Mouse (Mus musculus) small intestine, adult 10 weeks (tissue): ENCODE results near the gene Mrpl11. TPM values are rescaled to one million over a fixed set of nuclear protein-coding genes. Genes with fewer than 3 reads are reported as not detected.

Source experiments
- polyA plus RNA-seq: library from polyadenylated mRNA; stranded (reverse); fragments of 350-450 nt; fragmentation: Illumina TruSeq; extraction: RNeasy Lipid Tissue Mini Kit (QIAGEN cat#74804); gene quantifications from one replicate; pipeline ENCODE4 v1.2.3, GENCODE M21; 2014; ENCODE audit warnings: low replicate concordance

The Mrpl11 gene
- polyA plus RNA-seq = 11.4 TPM

GRCm38 (mm10) chr19:4961928-4962601 is at the start of gene Mrpl11:
Mrpl11 (plus strand) TSS chr19:4962147.

GRCm38 (mm10) chr19:4927904-4928531 is 33.9 kb upstream of the Mrpl11 start, which contains the start of gene Dpp3:
Dpp3 (minus strand) TSS chr19:4928287.

GRCm38 (mm10) chr19:4942551-4943252 is 19.2 kb upstream of the Mrpl11 start, which contains the start of gene Peli3:
Peli3 (minus strand) TSS chr19:4943127.

GRCm38 (mm10) chr19:4990256-4990625 is 28.3 kb downstream of the Mrpl11 start, which contains the start of gene Npas4:
Npas4 (minus strand) TSS chr19:4990316.

Other genes starting within 250 kb of the Mrpl11 start
- 6.2 TPM for gene Rbm4b, start 205.7 kb upstream of the Mrpl11 start, polyA plus RNA-seq
- gene Rbm4, start 168.2 kb upstream of the Mrpl11 start, polyA plus RNA-seq = 11.8 TPM
- 6.5 TPM for gene Gm21992, start 150.5 kb upstream of the Mrpl11 start, polyA plus RNA-seq
- 6.1 TPM for gene Rbm14, start 150.5 kb upstream of the Mrpl11 start, polyA plus RNA-seq
- 0.74 TPM for gene Ccs, start 122.8 kb upstream of the Mrpl11 start, polyA plus RNA-seq
- gene Ccdc87, start 122.8 kb upstream of the Mrpl11 start, polyA plus RNA-seq = 0.11 TPM
- gene Ctsf, start 107.0 kb upstream of the Mrpl11 start, polyA plus RNA-seq = 1.3 TPM
- not detected for gene Actn3, start 84.2 kb upstream of the Mrpl11 start, polyA plus RNA-seq
- gene Zdhhc24, start 83.5 kb upstream of the Mrpl11 start, polyA plus RNA-seq = 12.5 TPM
- 0.63 TPM for gene Bbs1, start 55.5 kb upstream of the Mrpl11 start, polyA plus RNA-seq
- gene Dpp3, start 33.9 kb upstream of the Mrpl11 start, polyA plus RNA-seq = 1.7 TPM
- 0.30 TPM for gene Peli3, start 19.0 kb upstream of the Mrpl11 start, polyA plus RNA-seq
- gene Npas4, start 28.2 kb downstream of the Mrpl11 start, polyA plus RNA-seq = not detected
- gene Slc29a2, start 61.7 kb downstream of the Mrpl11 start, polyA plus RNA-seq = not detected
- gene B4gat1, start 76.7 kb downstream of the Mrpl11 start, polyA plus RNA-seq = 7.2 TPM
- gene AC124502.3, start 76.7 kb downstream of the Mrpl11 start, polyA plus RNA-seq = 0.30 TPM
- gene Brms1, start 79.2 kb downstream of the Mrpl11 start, polyA plus RNA-seq = not detected
- gene Rin1, start 88.3 kb downstream of the Mrpl11 start, polyA plus RNA-seq = 0.26 TPM
- gene Cd248, start 105.9 kb downstream of the Mrpl11 start, polyA plus RNA-seq = not detected
- not detected for gene Tmem151a, start 123.4 kb downstream of the Mrpl11 start, polyA plus RNA-seq
- gene Yif1a, start 126.4 kb downstream of the Mrpl11 start, polyA plus RNA-seq = 21.1 TPM
- gene Cnih2, start 136.4 kb downstream of the Mrpl11 start, polyA plus RNA-seq = not detected
- gene Rab1b, start 144.9 kb downstream of the Mrpl11 start, polyA plus RNA-seq = 0.67 TPM
- gene Klc2, start 156.4 kb downstream of the Mrpl11 start, polyA plus RNA-seq = not detected